Mouse (Mus musculus): ENCODE measurements at regions not wholly inside any gene's neighbourhood (a gene's known extent, or its start where the extent isn't known, plus 50 kb on each side); places are given as distances from the start of the nearest gene placed in this dataset.

- no peak overlapping the region for H3K4me3 ChIP-seq (ENCODE audit: low read depth, low read length)
- ATAC-seq (replicated peaks; ENCODE audit: low FRiP score): no peak
These were observed 93.5 kb downstream of the Cand1 start for GRCm38 (mm10) chr10:119146342-119146741.

GRCm38 (mm10) chr10:119142866-119143265 is 97.0 kb downstream of the Cand1 start:
- Histone ChIP-seq H3K36me3 (ENCODE audit: control insufficient read depth, insufficient read depth, low read length) (no peaks in the 10 kb centered on the region), H3K4me2 (no peak overlapping the region), H3K9me3 (ENCODE audit: control insufficient read depth, low read length) (no peaks in the 10 kb centered on the region), H3K4me3 (ENCODE audit: low read depth, low read length) (no peak overlapping the region), H3K27ac (ENCODE audit: low read depth, low read length) (no peak overlapping the region), H3K27me3 (replicated peaks; ENCODE audit: control insufficient read depth, insufficient read depth, low read length) (no peaks in the 10 kb centered on the region), H3K4me1 (replicated peaks; ENCODE audit: control insufficient read depth, insufficient read depth, low read length) (no peaks in the 10 kb centered on the region), H3K9ac (ENCODE audit: low read depth, low read length) (no peak overlapping the region)
- WGBS: 95% methylated on average over 6 of the region's 6 CpGs
- ATAC-seq (replicated peaks; ENCODE audit: low FRiP score) (no peak), DNase-seq (ENCODE audit: low spot score) (no peak)

More at GRCm38 (mm10) chr10:119146342-119146741, 93.5 kb downstream of the Cand1 start:
- H3K9ac ChIP-seq (ENCODE audit: low read depth, low read length): no peak overlapping the region
- no peaks in the 10 kb centered on the region for H3K36me3 ChIP-seq (ENCODE audit: control insufficient read depth, insufficient read depth, low read length)
- no peaks in the 10 kb centered on the region for H3K9me3 ChIP-seq (ENCODE audit: control insufficient read depth, low read length)
- H3K4me2 ChIP-seq: no peak overlapping the region
- H3K27ac ChIP-seq (ENCODE audit: low read depth, low read length): no peak overlapping the region
- H3K4me1 ChIP-seq (replicated peaks; ENCODE audit: control insufficient read depth, insufficient read depth, low read length): no peaks in the 10 kb centered on the region
- no peak for DNase-seq (ENCODE audit: low spot score)
- H3K27me3 ChIP-seq (replicated peaks; ENCODE audit: control insufficient read depth, insufficient read depth, low read length): no peaks in the 10 kb centered on the region
- WGBS: 65% methylated on average over 6 of the region's 6 CpGs

- no peak for ATAC-seq (replicated peaks; ENCODE audit: low FRiP score)
- Histone ChIP-seq H3K4me3 (ENCODE audit: low read depth, low read length) (no peak overlapping the region), H3K4me1 (replicated peaks; ENCODE audit: control insufficient read depth, insufficient read depth, low read length) (no peaks in the 10 kb centered on the region), H3K27me3 (replicated peaks; ENCODE audit: control insufficient read depth, insufficient read depth, low read length) (no peaks in the 10 kb centered on the region), H3K36me3 (ENCODE audit: control insufficient read depth, insufficient read depth, low read length) (no peaks in the 10 kb centered on the region), H3K27ac (ENCODE audit: low read depth, low read length) (no peak overlapping the region), H3K9me3 (ENCODE audit: control insufficient read depth, low read length) (no peaks in the 10 kb centered on the region), H3K9ac (ENCODE audit: low read depth, low read length) (no peak overlapping the region), H3K4me2 (no peak overlapping the region)
- DNase-seq (ENCODE audit: low spot score): no peak
- 74% methylated on average over 5 of the region's 5 CpGs for WGBS
These were observed 97.5 kb downstream of the Cand1 start for GRCm38 (mm10) chr10:119142307-119142706.

GRCm38 (mm10) chr10:119138237-119138636 is 101.6 kb downstream of the Cand1 start:
- WGBS: 75% methylated on average over 6 of the region's 6 CpGs
- Histone ChIP-seq H3K27ac (ENCODE audit: low read depth, low read length) (0 out of 2 replicates have a peak overlapping the region, but pooled peaks have one; percentile 2), H3K36me3 (ENCODE audit: control insufficient read depth, insufficient read depth, low read length) (no peaks in the 10 kb centered on the region), H3K4me1 (replicated peaks; ENCODE audit: control insufficient read depth, insufficient read depth, low read length) (peaks cover 12% of the 10 kb centered on the region), H3K27me3 (replicated peaks; ENCODE audit: control insufficient read depth, insufficient read depth, low read length) (no peaks in the 10 kb centered on the region), H3K4me3 (ENCODE audit: low read depth, low read length) (no peak overlapping the region), H3K9me3 (ENCODE audit: control insufficient read depth, low read length) (no peaks in the 10 kb centered on the region), H3K4me2 (no peak overlapping the region), H3K9ac (ENCODE audit: low read depth, low read length) (no peak overlapping the region)
- no peak for DNase-seq (ENCODE audit: low spot score)
- ATAC-seq (replicated peaks; ENCODE audit: low FRiP score): no peak

- Histone ChIP-seq H3K27ac (ENCODE audit: low read depth, low read length) (peak overlapping the region; percentile 53; the same call in 1 of the 2 replicates), H3K27me3 (replicated peaks; ENCODE audit: control insufficient read depth, insufficient read depth, low read length) (no peaks in the 10 kb centered on the region), H3K4me3 (ENCODE audit: low read depth, low read length) (peak overlapping the region; percentile 8; the same call in 1 of the 2 replicates), H3K9ac (ENCODE audit: low read depth, low read length) (0 out of 2 replicates have a peak overlapping the region, but pooled peaks have one; percentile 25), H3K9me3 (ENCODE audit: control insufficient read depth, low read length) (no peaks in the 10 kb centered on the region), H3K4me1 (replicated peaks; ENCODE audit: control insufficient read depth, insufficient read depth, low read length) (peaks cover 12% of the 10 kb centered on the region), H3K36me3 (ENCODE audit: control insufficient read depth, insufficient read depth, low read length) (no peaks in the 10 kb centered on the region), H3K4me2 (peak overlapping the region; percentile 55)
- peak; percentile 20 for ATAC-seq (replicated peaks; ENCODE audit: low FRiP score)
- DNase-seq (ENCODE audit: low spot score): no peak
- 36% methylated on average over 11 of the region's 11 CpGs for WGBS
These were observed 104.3 kb downstream of the Cand1 start for GRCm38 (mm10) chr10:119135489-119135924.

- Histone ChIP-seq H3K36me3 (ENCODE audit: control insufficient read depth, insufficient read depth, low read length) (no peaks in the 10 kb centered on the region), H3K27me3 (replicated peaks; ENCODE audit: control insufficient read depth, insufficient read depth, low read length) (no peaks in the 10 kb centered on the region), H3K4me1 (replicated peaks; ENCODE audit: control insufficient read depth, insufficient read depth, low read length) (peaks cover 12% of the 10 kb centered on the region), H3K9me3 (ENCODE audit: control insufficient read depth, low read length) (no peaks in the 10 kb centered on the region), H3K27ac (ENCODE audit: low read depth, low read length) (peak overlapping the region; percentile 53; the same call in 1 of the 2 replicates), H3K4me3 (ENCODE audit: low read depth, low read length) (peak overlapping the region; percentile 8; the same call in 1 of the 2 replicates), H3K9ac (ENCODE audit: low read depth, low read length) (peak overlapping the region; percentile 25; the same call in 1 of the 2 replicates), H3K4me2 (peak overlapping the region; percentile 55)
- ATAC-seq (replicated peaks; ENCODE audit: low FRiP score): peak; percentile 91
- 39% methylated on average over 10 of the region's 10 CpGs for WGBS
- DNase-seq (ENCODE audit: low spot score): peak; percentile 40
These were observed 104.9 kb downstream of the Cand1 start for GRCm38 (mm10) chr10:119134797-119135488.

GRCm38 (mm10) chr10:119131977-119132376 is 107.9 kb downstream of the Cand1 start:
- DNase-seq (ENCODE audit: low spot score) (no peak), ATAC-seq (replicated peaks; ENCODE audit: low FRiP score) (no peak)
- H3K27ac ChIP-seq (ENCODE audit: low read depth, low read length): no peak overlapping the region
- no peak overlapping the region for H3K9ac ChIP-seq (ENCODE audit: low read depth, low read length)
- H3K4me3 ChIP-seq (ENCODE audit: low read depth, low read length): no peak overlapping the region
- H3K4me1 ChIP-seq (replicated peaks; ENCODE audit: control insufficient read depth, insufficient read depth, low read length): peaks cover 12% of the 10 kb centered on the region
- H3K27me3 ChIP-seq (replicated peaks; ENCODE audit: control insufficient read depth, insufficient read depth, low read length): no peaks in the 10 kb centered on the region
- 0 out of 2 replicates have a peak overlapping the region, but pooled peaks have one; percentile 5 for H3K4me2 ChIP-seq
- WGBS: 41% methylated on average over 16 of the region's 16 CpGs
- H3K36me3 ChIP-seq (ENCODE audit: control insufficient read depth, insufficient read depth, low read length): no peaks in the 10 kb centered on the region
- H3K9me3 ChIP-seq (ENCODE audit: control insufficient read depth, low read length): no peaks in the 10 kb centered on the region

- no peak overlapping the region for H3K4me3 ChIP-seq (ENCODE audit: low read depth, low read length)
- H3K4me2 ChIP-seq: no peak overlapping the region
- H3K9me3 ChIP-seq (ENCODE audit: control insufficient read depth, low read length): no peaks in the 10 kb centered on the region
- H3K27me3 ChIP-seq (replicated peaks; ENCODE audit: control insufficient read depth, insufficient read depth, low read length): no peaks in the 10 kb centered on the region
- WGBS: 73% methylated on average over 6 of the region's 6 CpGs
- H3K36me3 ChIP-seq (ENCODE audit: control insufficient read depth, insufficient read depth, low read length): no peaks in the 10 kb centered on the region
- no peak for DNase-seq (ENCODE audit: low spot score)
- ATAC-seq (replicated peaks; ENCODE audit: low FRiP score): no peak
- H3K9ac ChIP-seq (ENCODE audit: low read depth, low read length): no peak overlapping the region
- H3K4me1 ChIP-seq (replicated peaks; ENCODE audit: control insufficient read depth, insufficient read depth, low read length): peaks cover 12% of the 10 kb centered on the region
- no peak overlapping the region for H3K27ac ChIP-seq (ENCODE audit: low read depth, low read length)
These were observed 109.2 kb downstream of the Cand1 start for GRCm38 (mm10) chr10:119130676-119131075.

- no peaks in the 10 kb centered on the region for H3K4me1 ChIP-seq (replicated peaks; ENCODE audit: control insufficient read depth, insufficient read depth, low read length)
- no peak overlapping the region for H3K9ac ChIP-seq (ENCODE audit: low read depth, low read length)
- WGBS: 88% methylated on average over 3 of the region's 3 CpGs
- DNase-seq (ENCODE audit: low spot score) (no peak), ATAC-seq (replicated peaks; ENCODE audit: low FRiP score) (no peak)
- no peak overlapping the region for H3K4me3 ChIP-seq (ENCODE audit: low read depth, low read length)
- H3K27me3 ChIP-seq (replicated peaks; ENCODE audit: control insufficient read depth, insufficient read depth, low read length): no peaks in the 10 kb centered on the region
- no peaks in the 10 kb centered on the region for H3K9me3 ChIP-seq (ENCODE audit: control insufficient read depth, low read length)
- no peak overlapping the region for H3K27ac ChIP-seq (ENCODE audit: low read depth, low read length)
- no peaks in the 10 kb centered on the region for H3K36me3 ChIP-seq (ENCODE audit: control insufficient read depth, insufficient read depth, low read length)
- no peak overlapping the region for H3K4me2 ChIP-seq
These were observed 111.8 kb downstream of the Cand1 start for GRCm38 (mm10) chr10:119128035-119128434.
